Mouse (Mus musculus) gastrocnemius, postnatal 14 days (tissue): ENCODE measurements at regions not wholly inside any gene's neighbourhood (a gene's known extent, or its start where the extent isn't known, plus 50 kb on each side); places are given as distances from the start of the nearest gene placed in this dataset.

ENCODE experiments used
- DNase-seq: peaks from one replicate; pipeline ENCODE4 v3.0.0; 2021; ENCODE audit warnings: mixed read lengths
- intact Hi-C: fragments of 180-260 bp; cut with DNase I; formaldehyde crosslinking; loops from one replicate; pipeline ENCODE4 v1.15.1; 2025; ENCODE audit warnings: low total_unique reads

- intact Hi-C loops = no loop called here
- DNase-seq = no peak
These were observed 365.1 kb upstream of the Fam241a start for GRCm38 (mm10) chr3:128261208-128261607.

GRCm38 (mm10) chr3:128247816-128248215 lies 351.7 kb upstream of the Fam241a start:
- intact Hi-C loops = no loop called here
- DNase-seq = no peak

GRCm38 (mm10) chr3:128239813-128240421 lies 343.8 kb upstream of the Fam241a start:
- no peak for DNase-seq
- intact Hi-C loops = no loop called here

GRCm38 (mm10) chr3:128230390-128230789 lies 334.3 kb upstream of the Fam241a start:
- intact Hi-C loops = no loop called here
- DNase-seq = no peak

- DNase-seq = no peak
- intact Hi-C loops = no loop called here
These were observed 330.9 kb upstream of the Fam241a start for GRCm38 (mm10) chr3:128226930-128227585.

- no peak for DNase-seq
- intact Hi-C loops = no loop called here
These were observed 330.4 kb upstream of the Fam241a start for GRCm38 (mm10) chr3:128226503-128226902.

GRCm38 (mm10) chr3:128222344-128222743 lies 326.2 kb upstream of the Fam241a start:
- DNase-seq = no peak
- intact Hi-C loops = no loop called here

GRCm38 (mm10) chr3:128221625-128222024 lies 325.5 kb upstream of the Fam241a start:
- DNase-seq = no peak
- intact Hi-C loops = no loop called here

- intact Hi-C loops = no loop called here
These were observed 324.8 kb upstream of the Fam241a start for GRCm38 (mm10) chr3:128220776-128221550.

GRCm38 (mm10) chr3:128217765-128218415 lies 321.8 kb upstream of the Fam241a start:
- DNase-seq = no peak
- intact Hi-C loops = no loop called here

More at GRCm38 (mm10) chr3:128220776-128221550, 324.8 kb upstream of the Fam241a start:
- no peak for DNase-seq

- no peak for DNase-seq
- intact Hi-C loops = no loop called here
These were observed 316.1 kb upstream of the Fam241a start for GRCm38 (mm10) chr3:128212256-128212655.

- intact Hi-C loops = no loop called here
- DNase-seq = no peak
These were observed 314.5 kb upstream of the Fam241a start for GRCm38 (mm10) chr3:128210591-128210990.

- intact Hi-C loops = no loop called here
- DNase-seq = no peak
These were observed 310.8 kb upstream of the Fam241a start for GRCm38 (mm10) chr3:128206948-128207347.

- intact Hi-C loops = no loop called here
- no peak for DNase-seq
These were observed 310.4 kb upstream of the Fam241a start for GRCm38 (mm10) chr3:128206483-128206882.

- intact Hi-C loops = no loop called here
These were observed 304.6 kb upstream of the Fam241a start for GRCm38 (mm10) chr3:128200574-128201235.

GRCm38 (mm10) chr3:128199466-128199865 lies 303.3 kb upstream of the Fam241a start:
- intact Hi-C loops = no loop called here
- no peak for DNase-seq

More at GRCm38 (mm10) chr3:128200574-128201235, 304.6 kb upstream of the Fam241a start:
- DNase-seq = no peak

- intact Hi-C loops = no loop called here
These were observed 296.1 kb upstream of the Fam241a start for GRCm38 (mm10) chr3:128192046-128192800.

GRCm38 (mm10) chr3:128187330-128188044 lies 291.4 kb upstream of the Fam241a start:
- intact Hi-C loops = no loop called here
- no peak for DNase-seq

More at GRCm38 (mm10) chr3:128192046-128192800, 296.1 kb upstream of the Fam241a start:
- no peak for DNase-seq
